Mouse (Mus musculus): ENCODE measurements around the gene C130050O18Rik. TPM values are rescaled to one million over a fixed set of nuclear protein-coding genes. Genes with fewer than 3 reads are reported as not detected.

C130050O18Rik gene
- total and polyA plus RNA-seq, 3 experiments: 0.12 to 0.21 TPM; not detected in 1

DNA sequence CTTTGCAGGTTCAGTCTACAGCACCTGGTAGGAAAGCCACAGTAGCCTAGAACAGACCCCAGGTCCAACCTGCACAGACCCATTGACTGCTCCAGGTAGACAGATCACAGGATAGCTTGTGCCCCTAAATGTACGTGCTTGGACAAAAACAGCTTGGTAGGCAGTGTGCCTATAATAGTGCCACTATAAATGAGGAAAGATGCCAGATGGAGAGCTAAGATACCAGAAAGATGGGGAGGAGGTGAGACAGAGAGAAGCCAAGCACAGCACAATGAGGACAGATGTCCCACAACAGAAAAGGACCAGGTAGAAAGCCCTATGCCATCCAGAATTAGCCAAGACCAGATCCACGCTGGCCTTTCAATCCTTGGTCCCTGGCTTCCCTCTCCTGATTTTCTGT lies 3.0 kb upstream of the C130050O18Rik start:
- no peak for DNase-seq (ENCODE audit: low read depth, low spot score)
- Histone ChIP-seq H3K27me3 (ENCODE audit: control insufficient read depth in 1 of 2, insufficient read depth in 2 of 2, low read length in 2 of 2) (no peaks in the 10 kb centered on the region), H3K36me3 (ENCODE audit: control insufficient read depth in 1 of 2, insufficient read depth in 2 of 2, low read length in 2 of 2) (peaks cover 0 to 5% of the 10 kb centered on the region in 2 experiments; a peak in 2 of 4 replicates), H3K27ac (ENCODE audit: control insufficient read depth, low read depth, low read length) (no peak overlapping the region), H3K9me3 (replicated peaks; ENCODE audit: insufficient read depth, low read length) (no peaks in the 10 kb centered on the region), H3K79me2 (ENCODE audit: control insufficient read depth, insufficient read depth, low read length, poor library complexity) (no peaks in the 10 kb centered on the region), H3K4me3 (ENCODE audit: control insufficient read depth in 1 of 2, insufficient read depth in 1 of 2, low read depth in 2 of 2, low read length in 2 of 2) (no peak overlapping the region), H3K9ac (ENCODE audit: control insufficient read depth, low read depth, low read length, poor library complexity, severe bottlenecking) (no peak overlapping the region), H3K4me1 (ENCODE audit: control insufficient read depth in 1 of 2, insufficient read depth in 2 of 2, low read length in 2 of 2) (peaks cover 8 to 11% of the 10 kb centered on the region in 2 experiments)
- TF ChIP-seq MYB (IDR thresholded peaks at IDR 0.05; ENCODE audit: low read depth, low read length): no peak

- no peak overlapping the region for H3K9ac ChIP-seq (ENCODE audit: control insufficient read depth, low read depth, low read length, poor library complexity, severe bottlenecking)
- no peak overlapping the region for H3K27ac ChIP-seq (ENCODE audit: control insufficient read depth, low read depth, low read length)
- H3K4me1 ChIP-seq (ENCODE audit: control insufficient read depth in 1 of 2, insufficient read depth in 2 of 2, low read length in 2 of 2): peaks cover 3 to 6% of the 10 kb centered on the region in 2 experiments
- peaks cover 0 to 3% of the 10 kb centered on the region in 2 experiments; a peak in 2 of 4 replicates for H3K36me3 ChIP-seq (ENCODE audit: control insufficient read depth in 1 of 2, insufficient read depth in 2 of 2, low read length in 2 of 2)
- DNase-seq (ENCODE audit: low read depth, low spot score): no peak
- no peak for TF ChIP-seq USF1 (IDR thresholded peaks at IDR 0.05; ENCODE audit: low read depth, low read length)
- no peak for TF ChIP-seq POLR2A (IDR thresholded peaks at IDR 0.05; ENCODE audit: control insufficient read depth in 1 of 2, insufficient read depth in 1 of 2, low read depth in 1 of 2, low read length in 2 of 2, poor library complexity in 1 of 2)
- TF ChIP-seq ETS1 (IDR thresholded peaks at IDR 0.05; ENCODE audit: low read depth, low read length): no peak
- TF ChIP-seq MAZ (IDR thresholded peaks at IDR 0.05; ENCODE audit: low read depth, low read length): no peak
- no peak for TF ChIP-seq MYC (IDR thresholded peaks at IDR 0.05; ENCODE audit: low read depth, low read length)
- no peak for TF ChIP-seq SIN3A (IDR thresholded peaks at IDR 0.05; ENCODE audit: low read length)
- no peak for TF ChIP-seq JUND (IDR thresholded peaks at IDR 0.05; ENCODE audit: low read depth, low read length)
- no peak for TF ChIP-seq CHD1 (IDR thresholded peaks at IDR 0.05; ENCODE audit: low read depth, low read length)
- no peaks in the 10 kb centered on the region for H3K79me2 ChIP-seq (ENCODE audit: control insufficient read depth, insufficient read depth, low read length, poor library complexity)
- H3K9me3 ChIP-seq (replicated peaks; ENCODE audit: insufficient read depth, low read length): no peaks in the 10 kb centered on the region
- H3K27me3 ChIP-seq (ENCODE audit: control insufficient read depth in 1 of 2, insufficient read depth in 2 of 2, low read length in 2 of 2): no peaks in the 10 kb centered on the region
- no peak overlapping the region for H3K4me3 ChIP-seq (ENCODE audit: control insufficient read depth in 1 of 2, insufficient read depth in 1 of 2, low read depth in 2 of 2, low read length in 2 of 2)
These were observed 1.3 kb upstream of the C130050O18Rik start for GRCm38 (mm10) chr5:139403692-139404260.

- H3K36me3 ChIP-seq (ENCODE audit: control insufficient read depth in 1 of 2, insufficient read depth in 2 of 2, low read length in 2 of 2): no peaks in the 10 kb centered on the region
- no peaks in the 10 kb centered on the region for H3K79me2 ChIP-seq (ENCODE audit: control insufficient read depth, insufficient read depth, low read length, poor library complexity)
- DNase-seq (ENCODE audit: low read depth, low spot score): no peak
- no peak overlapping the region for H3K9ac ChIP-seq (ENCODE audit: control insufficient read depth, low read depth, low read length, poor library complexity, severe bottlenecking)
- TF ChIP-seq POLR2A (IDR thresholded peaks at IDR 0.05; ENCODE audit: control insufficient read depth in 1 of 2, insufficient read depth in 1 of 2, low read depth in 1 of 2, low read length in 2 of 2, poor library complexity in 1 of 2) (no peak), CHD1 (IDR thresholded peaks at IDR 0.05; ENCODE audit: low read depth, low read length) (no peak), ZNF384 (IDR thresholded peaks at IDR 0.05; ENCODE audit: low read depth, low read length) (no peak), MXI1 (IDR thresholded peaks at IDR 0.05; ENCODE audit: low read depth, low read length) (no peak), GATA1 (IDR thresholded peaks at IDR 0.05; ENCODE audit: low read depth, low read length) (no peak), MAFK (IDR thresholded peaks at IDR 0.05; ENCODE audit: borderline replicate concordance, low read depth, low read length) (no peak)
- H3K4me1 ChIP-seq (ENCODE audit: control insufficient read depth in 1 of 2, insufficient read depth in 2 of 2, low read length in 2 of 2): peaks cover 0 to 3% of the 10 kb centered on the region in 2 experiments; a peak in 1 of 4 replicates
- H3K4me3 ChIP-seq (ENCODE audit: control insufficient read depth in 1 of 2, insufficient read depth in 1 of 2, low read depth in 2 of 2, low read length in 2 of 2): no peak overlapping the region
- no peaks in the 10 kb centered on the region for H3K27me3 ChIP-seq (ENCODE audit: control insufficient read depth in 1 of 2, insufficient read depth in 2 of 2, low read length in 2 of 2)
- H3K9me3 ChIP-seq (replicated peaks; ENCODE audit: insufficient read depth, low read length): no peaks in the 10 kb centered on the region
- H3K27ac ChIP-seq (ENCODE audit: control insufficient read depth, low read depth, low read length): no peak overlapping the region
These were observed 398 bp downstream of the C130050O18Rik start for GRCm38 (mm10) chr5:139405478-139405877.
